Mouse (Mus musculus) heart, embryonic 15.5 days (tissue): ENCODE results near the gene Ankrd55. TPM values are rescaled to one million over a fixed set of nuclear protein-coding genes. Genes with fewer than 3 reads are reported as not detected.

Experiments used
- ATAC-seq: fragments of 200-750 bp; cut with Nextera tagmentation; replicated peaks from 2 replicates; pipeline ENCODE4 v1.8.0; 2017; ENCODE audit warnings: low read depth, moderate TSS enrichment; ENCODE audit not compliant: insufficient number of reproducible peaks, insufficient read depth, low FRiP score
- H3K27ac ChIP-seq: fragments of 300-500 bp; sonication (generic); 2 replicates; pipeline ENCODE4 v1.5.1; 2015; ENCODE audit warnings: mild to moderate bottlenecking, inconsistent platforms
- H3K27me3 ChIP-seq: fragments of 300-500 bp; sonication (generic); 2 replicates; pipeline ENCODE4 v1.6.1; 2015; ENCODE audit warnings: inconsistent platforms
- H3K36me3 ChIP-seq: fragments of 300-500 bp; sonication (generic); 2 replicates; pipeline ENCODE4 v1.6.1; 2015; ENCODE audit warnings: mild to moderate bottlenecking, inconsistent platforms
- H3K4me1 ChIP-seq: fragments of 300-500 bp; sonication (generic); replicated peaks from 2 replicates; pipeline ENCODE4 v1.6.1; 2015; ENCODE audit warnings: inconsistent platforms
- H3K4me2 ChIP-seq: fragments of 300-500 bp; sonication (generic); 2 replicates; pipeline ENCODE4 v1.6.1; 2015; ENCODE audit warnings: inconsistent platforms, mild to moderate bottlenecking, moderate library complexity
- H3K4me3 ChIP-seq: fragments of 300-500 bp; sonication (generic); 2 replicates; pipeline ENCODE4 v1.5.1; 2015; ENCODE audit warnings: mild to moderate bottlenecking, inconsistent platforms
- H3K9ac ChIP-seq: fragments of 300-500 bp; sonication (generic); 2 replicates; pipeline ENCODE4 v1.6.1; 2015; ENCODE audit warnings: mild to moderate bottlenecking, inconsistent platforms
- H3K9me3 ChIP-seq: fragments of 300-500 bp; sonication (generic); replicated peaks from 2 replicates; pipeline ENCODE4 v1.6.1; 2016; ENCODE audit warnings: inconsistent platforms
- WGBS: fragments of 180-500 bp; shearing (Covaris S2); methylation state at CpG from one replicate; pipeline ENCODE4 v1.1.7; 2015; ENCODE audit warnings: mixed read lengths; 5-methylcytosine and 5-hydroxymethylcytosine counted together
- polyA plus RNA-seq: library from polyadenylated mRNA; unstranded; fragments of >200 nt; fragmentation: Nextera tagmentation; extraction: Ambion mirVana; gene quantifications from 2 replicates; pipeline ENCODE4 v1.2.1, GENCODE M21; 2015

Gene Ankrd55
- polyA plus RNA-seq, 1 experiment from 2014 or later: 0.09 TPM

- no peak overlapping the region for H3K4me2 ChIP-seq
- H3K9me3 ChIP-seq: no peaks in the 10 kb centered on the region
- no peak overlapping the region for H3K9ac ChIP-seq
- no peaks in the 10 kb centered on the region for H3K36me3 ChIP-seq
- H3K4me1 ChIP-seq: peaks cover 12% of the 10 kb centered on the region
- no peak overlapping the region for H3K27ac ChIP-seq
- 74% methylated on average over 8 of the region's 8 CpGs for WGBS
- no peak for ATAC-seq
- no peaks in the 10 kb centered on the region for H3K27me3 ChIP-seq
- H3K4me3 ChIP-seq: no peak overlapping the region
Observed at GRCm38 (mm10) chr13:112344270-112344864, 56.1 kb downstream of the Ankrd55 start.

- no peak overlapping the region for H3K4me3 ChIP-seq
- WGBS: 56% methylated on average over 2 of the region's 2 CpGs
- no peak overlapping the region for H3K4me2 ChIP-seq
- ATAC-seq: no peak
- no peaks in the 10 kb centered on the region for H3K27me3 ChIP-seq
- peaks cover 9% of the 10 kb centered on the region for H3K4me1 ChIP-seq
- H3K9ac ChIP-seq: no peak overlapping the region
- no peak overlapping the region for H3K27ac ChIP-seq
- H3K9me3 ChIP-seq: no peaks in the 10 kb centered on the region
- no peaks in the 10 kb centered on the region for H3K36me3 ChIP-seq
Observed at GRCm38 (mm10) chr13:112345542-112345941, 57.3 kb downstream of the Ankrd55 start.

GRCm38 (mm10) chr13:112346031-112346430, 57.8 kb downstream of the Ankrd55 start:
- Histone ChIP-seq H3K4me1 (peaks cover 12% of the 10 kb centered on the region), H3K9me3 (no peaks in the 10 kb centered on the region), H3K4me2 (no peak overlapping the region), H3K27ac (no peak overlapping the region), H3K4me3 (no peak overlapping the region), H3K27me3 (no peaks in the 10 kb centered on the region), H3K36me3 (no peaks in the 10 kb centered on the region), H3K9ac (no peak overlapping the region)
- ATAC-seq: no peak
- WGBS: 84% methylated on average over 11 of the region's 11 CpGs

- H3K4me2 ChIP-seq: no peak overlapping the region
- no peak for ATAC-seq
- no peaks in the 10 kb centered on the region for H3K36me3 ChIP-seq
- H3K4me3 ChIP-seq: no peak overlapping the region
- peaks cover 12% of the 10 kb centered on the region for H3K4me1 ChIP-seq
- WGBS: 65% methylated on average over 7 of the region's 7 CpGs
- no peaks in the 10 kb centered on the region for H3K9me3 ChIP-seq
- no peak overlapping the region for H3K9ac ChIP-seq
- no peaks in the 10 kb centered on the region for H3K27me3 ChIP-seq
- H3K27ac ChIP-seq: no peak overlapping the region
Observed at GRCm38 (mm10) chr13:112346659-112347142, 58.5 kb downstream of the Ankrd55 start.

- no peak overlapping the region for H3K27ac ChIP-seq
- H3K9me3 ChIP-seq: no peaks in the 10 kb centered on the region
- H3K9ac ChIP-seq: no peak overlapping the region
- H3K4me1 ChIP-seq: peaks cover 12% of the 10 kb centered on the region
- no peak overlapping the region for H3K4me2 ChIP-seq
- no peak overlapping the region for H3K4me3 ChIP-seq
- no peaks in the 10 kb centered on the region for H3K36me3 ChIP-seq
- no peak for ATAC-seq
- 86% methylated on average over 1 of the region's 1 CpGs for WGBS
- no peaks in the 10 kb centered on the region for H3K27me3 ChIP-seq
Observed at GRCm38 (mm10) chr13:112348250-112348649, 60.0 kb downstream of the Ankrd55 start.

- Histone ChIP-seq H3K9ac (no peak overlapping the region), H3K4me3 (no peak overlapping the region), H3K36me3 (no peaks in the 10 kb centered on the region), H3K27ac (no peak overlapping the region), H3K4me2 (no peak overlapping the region), H3K9me3 (no peaks in the 10 kb centered on the region), H3K4me1 (peaks cover 13% of the 10 kb centered on the region), H3K27me3 (no peaks in the 10 kb centered on the region)
- 83% methylated on average over 14 of the region's 14 CpGs for WGBS
- no peak for ATAC-seq
Observed at GRCm38 (mm10) chr13:112348896-112349484, 60.7 kb downstream of the Ankrd55 start.

- no peak overlapping the region for H3K9ac ChIP-seq
- no peak overlapping the region for H3K27ac ChIP-seq
- H3K4me3 ChIP-seq: no peak overlapping the region
- no peaks in the 10 kb centered on the region for H3K9me3 ChIP-seq
- H3K36me3 ChIP-seq: no peaks in the 10 kb centered on the region
- peaks cover 15% of the 10 kb centered on the region for H3K4me1 ChIP-seq
- no peaks in the 10 kb centered on the region for H3K27me3 ChIP-seq
- H3K4me2 ChIP-seq: no peak overlapping the region
- 77% methylated on average over 7 of the region's 7 CpGs for WGBS
- ATAC-seq: no peak
Observed at GRCm38 (mm10) chr13:112349500-112349899, 61.2 kb downstream of the Ankrd55 start.

GRCm38 (mm10) chr13:112351943-112352342, 63.7 kb downstream of the Ankrd55 start:
- Histone ChIP-seq H3K4me3 (no peak overlapping the region), H3K9ac (no peak overlapping the region), H3K4me2 (no peak overlapping the region), H3K9me3 (no peaks in the 10 kb centered on the region), H3K36me3 (no peaks in the 10 kb centered on the region), H3K27ac (no peak overlapping the region), H3K27me3 (no peaks in the 10 kb centered on the region), H3K4me1 (peaks cover 15% of the 10 kb centered on the region)
- no peak for ATAC-seq
- 60% methylated on average over 8 of the region's 8 CpGs for WGBS

- Histone ChIP-seq H3K27ac (peak overlapping the region; percentile 46; the same call in 1 of the 2 replicates), H3K9ac (no peak overlapping the region), H3K4me2 (no peak overlapping the region), H3K9me3 (no peaks in the 10 kb centered on the region), H3K27me3 (no peaks in the 10 kb centered on the region), H3K4me3 (no peak overlapping the region), H3K36me3 (no peaks in the 10 kb centered on the region), H3K4me1 (peaks cover 15% of the 10 kb centered on the region)
- 41% methylated on average over 6 of the region's 6 CpGs for WGBS
- ATAC-seq: no peak
Observed at GRCm38 (mm10) chr13:112354109-112354867, 66.0 kb downstream of the Ankrd55 start.

- no peaks in the 10 kb centered on the region for H3K27me3 ChIP-seq
- H3K9ac ChIP-seq: no peak overlapping the region
- H3K4me1 ChIP-seq: peaks cover 15% of the 10 kb centered on the region
- H3K27ac ChIP-seq: peak overlapping the region; percentile 46; the same call in 1 of the 2 replicates
- H3K4me2 ChIP-seq: no peak overlapping the region
- H3K36me3 ChIP-seq: no peaks in the 10 kb centered on the region
- H3K4me3 ChIP-seq: no peak overlapping the region
- 77% methylated on average over 10 of the region's 10 CpGs for WGBS
- ATAC-seq: no peak
- H3K9me3 ChIP-seq: no peaks in the 10 kb centered on the region
Observed at GRCm38 (mm10) chr13:112354958-112355357, 66.7 kb downstream of the Ankrd55 start.

GRCm38 (mm10) chr13:112355794-112356486, 67.7 kb downstream of the Ankrd55 start:
- Histone ChIP-seq H3K4me3 (no peak overlapping the region), H3K27me3 (no peaks in the 10 kb centered on the region), H3K4me2 (no peak overlapping the region), H3K4me1 (peaks cover 13% of the 10 kb centered on the region), H3K9ac (no peak overlapping the region), H3K36me3 (no peaks in the 10 kb centered on the region), H3K27ac (no peak overlapping the region), H3K9me3 (no peaks in the 10 kb centered on the region)
- no peak for ATAC-seq
- 73% methylated on average over 20 of the region's 20 CpGs for WGBS
